Mouse (Mus musculus) sigmoid colon, adult 10 weeks (tissue): ENCODE results near the gene Tmem208. TPM values are rescaled to one million over a fixed set of nuclear protein-coding genes. Genes with fewer than 3 reads are reported as not detected.

Experiments used
- polyA plus RNA-seq: library from polyadenylated mRNA; stranded (reverse); fragments of 350-450 nt; fragmentation: Illumina TruSeq; extraction: RNeasy Lipid Tissue Mini Kit (QIAGEN cat#74804); gene quantifications from one replicate; pipeline ENCODE4 v1.2.3, GENCODE M21; 2014; ENCODE audit warnings: low read depth, low replicate concordance

The Tmem208 gene
- polyA plus RNA-seq: 10.0 TPM

DNA sequence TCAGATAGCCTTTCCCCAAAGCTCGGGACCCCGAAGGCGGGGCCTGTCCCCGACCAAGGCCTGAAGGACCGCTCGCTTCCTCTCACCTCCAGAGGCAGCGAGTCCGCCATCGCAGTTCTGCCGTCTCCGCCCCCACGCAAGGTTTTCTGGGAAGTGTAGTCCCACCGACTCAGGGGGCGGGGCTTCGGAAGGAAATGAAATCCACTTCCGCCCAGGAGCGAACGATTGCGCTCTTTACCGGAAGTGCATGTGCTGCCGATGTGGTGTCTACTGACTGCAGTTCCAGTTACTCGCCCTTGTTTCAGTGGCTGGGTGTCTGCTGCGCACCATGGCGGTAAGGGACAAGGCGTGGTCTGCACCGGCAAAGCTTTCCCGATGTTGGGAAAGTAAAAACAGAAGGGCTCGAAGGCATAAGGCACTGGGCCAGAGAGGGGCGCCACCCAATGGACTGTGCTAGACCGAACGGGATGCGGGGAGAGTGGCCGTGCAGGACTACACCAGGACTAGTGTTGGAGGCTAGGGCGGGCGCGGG lies at the start of gene Tmem208, which contains the start of gene Lrrc29:
Tmem208 (plus strand) TSS at position 214 of the 532 bp plus-strand sequence.
Lrrc29 (minus strand) TSS at position 138 of the 532 bp plus-strand sequence.

DNA sequence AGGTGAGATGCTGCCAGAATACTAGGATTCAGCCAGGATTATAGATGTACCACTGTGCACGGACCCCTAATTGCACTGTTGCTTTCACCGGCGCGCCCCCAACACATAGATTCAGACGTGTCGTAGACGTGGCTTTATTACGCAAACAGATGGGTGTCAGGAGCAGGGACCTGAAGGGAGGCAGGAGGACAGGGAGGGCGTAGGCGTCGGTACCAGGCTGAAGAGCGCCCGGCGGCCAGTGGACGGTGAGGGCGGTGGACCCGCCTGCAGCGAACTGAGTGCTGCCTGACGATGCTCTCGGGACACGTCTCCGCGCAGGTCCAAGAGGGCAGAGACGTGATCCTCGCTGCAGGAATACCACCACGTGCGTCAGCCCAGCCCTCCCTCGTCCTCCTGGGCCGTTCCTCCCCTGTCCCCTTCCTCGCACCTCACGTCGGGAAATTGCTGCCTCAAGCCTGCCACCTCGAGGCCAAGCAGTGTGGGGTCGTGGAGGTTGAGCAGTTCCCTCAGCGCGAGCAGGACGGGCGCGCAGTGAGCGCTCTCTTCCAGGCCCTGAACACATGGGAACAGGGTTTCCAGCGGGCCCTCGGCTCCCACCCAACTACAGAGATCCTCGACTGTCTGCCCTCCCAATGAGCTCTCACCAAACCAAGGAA lies 36.2 kb upstream of the Tmem208 start, which contains the start of gene 4931428F04Rik:
4931428F04Rik (minus strand) TSS at position 60 of the 656 bp plus-strand sequence.

DNA sequence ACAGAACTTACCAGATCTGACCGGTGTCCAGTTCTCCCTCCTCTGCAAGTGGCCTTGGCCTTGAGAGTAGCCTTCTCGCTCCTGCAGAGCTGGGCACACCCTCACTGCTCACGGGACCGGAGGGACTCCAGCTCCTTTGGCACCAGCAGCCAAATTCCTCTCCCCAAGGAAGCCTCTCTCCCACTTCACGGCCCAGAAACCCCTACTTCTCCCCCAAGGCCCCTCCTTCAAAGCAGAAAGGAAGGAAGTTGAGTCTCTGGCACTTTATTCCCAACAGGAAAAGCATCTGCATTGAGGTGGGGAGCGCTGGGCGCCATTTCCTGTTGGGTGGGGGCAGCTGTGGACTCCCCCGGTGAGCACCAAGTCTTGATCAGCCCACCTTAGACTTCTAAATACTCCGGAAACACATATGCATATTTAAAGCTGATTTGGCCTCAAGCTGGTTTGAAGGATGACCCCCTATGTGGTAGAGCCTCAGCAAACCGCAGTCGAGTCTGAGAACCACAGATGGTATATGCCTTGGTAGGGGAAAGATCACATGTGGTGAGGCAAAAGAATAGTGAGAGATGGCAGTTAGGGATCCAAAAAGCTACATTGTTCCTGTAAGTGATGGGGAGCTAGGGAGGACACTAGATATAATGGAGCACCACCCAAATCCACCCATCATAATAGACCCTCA lies 30.1 kb upstream of the Tmem208 start, which contains the start of gene Exoc3l:
Exoc3l (minus strand) TSS at position 207 of the 679 bp plus-strand sequence.

DNA sequence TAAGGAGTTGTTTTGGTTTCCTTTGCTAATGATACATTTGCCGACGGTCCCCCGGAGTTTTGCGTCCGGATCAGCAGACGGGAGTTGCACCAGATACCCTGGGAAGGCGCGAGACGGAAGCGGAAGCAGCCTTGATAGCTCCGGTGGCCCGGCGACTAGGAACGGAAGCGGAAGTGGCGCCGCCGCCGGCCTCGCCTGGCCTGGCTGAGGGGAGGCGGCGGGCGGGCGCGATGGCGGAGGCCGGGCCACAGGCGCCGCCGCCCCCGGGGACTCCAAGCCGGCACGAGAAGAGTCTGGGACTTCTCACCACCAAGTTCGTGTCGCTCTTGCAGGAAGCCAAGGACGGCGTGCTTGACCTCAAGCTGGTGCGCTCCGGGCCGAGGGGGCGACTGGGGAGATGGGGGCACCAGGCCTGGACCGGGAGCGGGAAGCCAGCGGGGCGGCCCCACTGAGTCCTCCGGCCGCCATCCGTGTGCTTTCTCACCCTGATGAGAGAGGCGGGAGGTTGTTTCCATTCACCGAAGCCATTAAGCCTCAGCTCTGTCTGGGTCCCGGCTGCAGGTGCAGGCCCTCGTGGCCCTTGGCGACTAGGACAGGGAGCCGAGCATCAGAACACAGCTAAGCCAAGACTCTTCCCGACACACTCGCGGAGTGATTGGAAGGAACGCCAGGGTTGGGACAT lies 28.5 kb upstream of the Tmem208 start, which contains the start of gene E2f4:
E2f4 (plus strand) TSS at position 153 of the 682 bp plus-strand sequence.

DNA sequence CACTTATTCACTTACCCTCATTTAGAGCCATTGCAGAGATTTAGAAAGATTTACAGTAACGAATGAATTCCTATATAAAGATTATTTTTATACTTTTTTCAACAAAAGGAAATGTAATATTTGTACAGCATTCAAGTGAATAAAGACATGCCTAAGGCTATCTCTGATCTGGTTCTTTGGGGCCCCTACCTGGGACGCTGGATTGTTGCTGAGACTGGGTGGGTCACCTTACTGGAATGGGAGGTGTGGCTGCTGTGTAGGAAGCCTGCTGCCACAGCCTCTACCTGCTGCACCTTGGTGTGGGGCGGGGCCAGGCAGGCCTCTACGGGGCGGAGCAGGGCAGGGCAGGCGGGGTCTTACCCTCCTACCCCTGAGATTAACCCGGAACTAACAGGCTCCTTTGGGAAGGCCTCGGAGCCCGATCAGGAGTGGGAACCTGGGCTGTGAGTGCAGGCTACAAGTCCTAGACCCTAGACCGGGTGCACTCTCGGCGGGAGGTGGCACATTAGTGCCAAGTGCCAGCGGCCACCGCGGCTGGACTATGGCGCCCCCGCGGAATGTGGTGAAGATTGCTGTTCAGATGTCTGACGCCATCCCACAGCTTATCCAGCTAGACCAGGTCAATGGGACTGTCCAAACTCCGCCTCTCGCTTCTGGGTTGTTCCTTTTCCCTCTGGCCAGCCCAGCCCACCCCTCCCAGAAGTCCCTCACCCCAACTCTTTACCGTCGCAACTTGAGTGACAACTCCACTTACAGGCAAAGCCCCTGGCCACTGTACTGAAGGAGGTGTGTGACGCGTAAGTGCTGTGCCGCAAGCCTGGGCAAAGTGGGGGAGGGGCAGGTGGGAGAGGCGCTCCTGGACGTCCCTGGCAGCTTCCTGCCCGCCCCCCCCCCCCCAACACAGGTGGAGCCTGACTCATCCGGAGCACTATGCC lies 20.7 kb upstream of the Tmem208 start, which contains the start of gene Elmo3:
Elmo3 (plus strand) TSS at position 391 of the 935 bp plus-strand sequence.

DNA sequence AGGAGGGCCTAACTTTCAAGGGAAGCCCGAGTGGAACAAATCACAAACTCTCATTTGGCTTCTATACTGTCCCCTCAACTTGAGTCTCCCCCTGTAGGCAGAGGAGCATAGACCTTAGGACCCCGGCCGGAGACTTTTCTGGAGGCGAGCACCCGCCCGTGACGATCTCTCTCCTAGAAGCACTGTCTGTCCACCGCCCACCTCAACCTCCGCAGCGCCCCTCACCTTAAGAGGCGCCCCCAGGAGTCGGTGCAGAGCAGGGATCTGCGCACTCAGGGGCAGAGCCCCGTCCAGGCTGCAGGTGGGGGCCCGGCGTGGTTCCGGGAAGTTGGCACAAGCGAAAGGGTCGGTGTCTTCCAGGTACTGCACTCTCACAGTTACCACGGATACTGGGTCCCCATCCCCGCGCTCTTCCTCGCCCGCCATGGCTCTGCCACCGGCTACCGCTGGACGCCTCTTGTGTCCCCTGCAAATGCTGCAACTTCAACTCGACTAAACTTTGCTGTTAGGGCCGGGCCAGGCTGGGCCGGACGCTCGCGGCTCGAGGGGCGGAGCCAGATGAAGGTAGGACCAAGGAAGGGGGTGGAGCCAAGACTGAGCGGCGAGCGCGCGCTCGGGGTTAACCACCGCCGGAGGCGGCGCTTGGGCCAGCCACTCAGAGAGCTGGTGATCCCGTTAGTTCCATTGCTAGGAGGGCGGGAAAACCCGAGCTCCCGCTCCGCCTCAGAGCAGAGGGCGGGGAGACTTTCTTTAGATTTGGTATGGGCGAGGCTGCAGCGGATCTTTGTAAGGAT lies 21.5 kb downstream of the Tmem208 start, which contains the start of gene Fhod1:
Fhod1 (minus strand) TSS at position 526 of the 794 bp plus-strand sequence.

DNA sequence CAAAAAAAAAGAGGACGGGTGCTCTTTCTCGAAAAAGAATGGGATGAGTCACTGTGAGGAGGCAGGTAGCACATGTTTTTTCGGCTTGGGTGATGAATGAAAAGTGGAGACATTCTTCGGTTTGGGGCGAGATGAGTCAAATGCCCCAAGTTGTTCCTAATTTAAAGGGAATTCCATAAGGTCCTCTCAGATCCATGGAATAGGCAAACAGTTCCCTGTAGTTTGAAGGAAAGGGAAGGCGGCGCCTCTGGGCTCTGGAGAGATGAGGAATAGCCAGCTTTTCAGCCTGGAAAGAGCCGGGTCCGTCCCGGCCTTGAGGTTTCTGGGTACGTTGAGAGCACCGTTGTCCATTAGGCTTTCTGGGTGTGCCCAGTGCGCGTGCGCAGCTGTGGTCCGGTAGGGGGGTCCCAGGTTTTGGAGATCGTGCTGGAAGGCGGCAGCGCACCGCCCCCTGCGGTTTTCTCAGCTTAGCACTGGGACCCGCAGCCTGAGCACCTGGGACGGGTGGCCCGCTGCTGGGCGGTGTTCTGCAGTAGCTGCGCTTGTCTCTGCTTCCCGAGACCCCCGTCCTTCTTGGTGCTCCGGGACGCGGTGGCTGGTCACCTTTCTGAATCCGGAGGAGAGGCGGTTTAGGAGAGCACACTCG lies 22.4 kb downstream of the Tmem208 start, which contains the start of gene Slc9a5:
Slc9a5 (plus strand) TSS at position 394 of the 646 bp plus-strand sequence.

DNA sequence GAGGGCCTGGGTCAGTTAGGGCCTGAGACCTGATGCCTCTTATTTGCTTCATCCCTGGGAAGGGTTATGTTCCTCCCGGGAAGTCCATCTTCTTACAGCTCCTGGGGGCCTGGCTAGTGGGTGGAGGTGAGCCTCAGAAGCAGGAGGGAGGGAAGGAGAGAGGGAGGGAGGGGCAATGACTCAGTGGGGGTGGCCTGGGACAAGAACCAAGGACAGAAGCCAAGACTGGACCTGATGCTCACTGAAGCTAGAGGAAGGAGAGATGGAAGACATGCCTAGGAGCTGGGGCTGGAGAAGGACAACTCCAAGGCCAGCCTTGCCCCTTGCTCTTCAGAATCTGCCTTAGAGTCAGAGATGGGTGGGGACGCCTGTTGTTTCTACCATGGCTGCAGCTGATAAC lies 46.9 kb downstream of the Tmem208 start, which contains the start of gene Plekhg4:
Plekhg4 (plus strand) TSS at position 243 of the 400 bp plus-strand sequence.

Other genes starting within 250 kb of the Tmem208 start
- not detected for gene Ces3b, start 242.6 kb upstream of the Tmem208 start, polyA plus RNA-seq
- not detected for gene Ces4a, start 194.6 kb upstream of the Tmem208 start, polyA plus RNA-seq
- 162 TPM for gene Cbfb, start 155.7 kb upstream of the Tmem208 start, polyA plus RNA-seq
- 30.6 TPM for gene D230025D16Rik, start 101.2 kb upstream of the Tmem208 start, polyA plus RNA-seq
- gene B3gnt9, start 71.2 kb upstream of the Tmem208 start, polyA plus RNA-seq: 3.5 TPM
- gene Tradd, start 61.7 kb upstream of the Tmem208 start, polyA plus RNA-seq: 5.3 TPM
- 0.28 TPM for gene Fbxl8, start 61.7 kb upstream of the Tmem208 start, polyA plus RNA-seq
- gene Hsf4, start 56.6 kb upstream of the Tmem208 start, polyA plus RNA-seq: not detected
- gene Nol3, start 50.2 kb upstream of the Tmem208 start, polyA plus RNA-seq: 0.50 TPM
- 1.3 TPM for gene 4931428F04Rik, start 36.5 kb upstream of the Tmem208 start, polyA plus RNA-seq
- gene Exoc3l, start 30.3 kb upstream of the Tmem208 start, polyA plus RNA-seq: not detected
- gene E2f4, start 28.7 kb upstream of the Tmem208 start, polyA plus RNA-seq: 9.1 TPM
- 6.4 TPM for gene Elmo3, start 20.8 kb upstream of the Tmem208 start, polyA plus RNA-seq
- gene Lrrc29, start 76 bp upstream of the Tmem208 start, polyA plus RNA-seq: 0.13 TPM
- 0.28 TPM for gene Fhod1, start 21.6 kb downstream of the Tmem208 start, polyA plus RNA-seq
- gene Slc9a5, start 22.5 kb downstream of the Tmem208 start, polyA plus RNA-seq: 0.09 TPM
- not detected for gene Plekhg4, start 46.9 kb downstream of the Tmem208 start, polyA plus RNA-seq
- not detected for gene Kctd19, start 87.1 kb downstream of the Tmem208 start, polyA plus RNA-seq
- gene Lrrc36, start 87.2 kb downstream of the Tmem208 start, polyA plus RNA-seq: not detected
- 1.1 TPM for gene Tppp3, start 145.2 kb downstream of the Tmem208 start, polyA plus RNA-seq
- 3.8 TPM for gene Zdhhc1, start 170.5 kb downstream of the Tmem208 start, polyA plus RNA-seq
- 68.5 TPM for gene Hsd11b2, start 192.4 kb downstream of the Tmem208 start, polyA plus RNA-seq
- 23.0 TPM for gene Atp6v0d1, start 239.7 kb downstream of the Tmem208 start, polyA plus RNA-seq